Mouse (Mus musculus): ENCODE measurements at regions not wholly inside any gene's neighbourhood (a gene's known extent, or its start where the extent isn't known, plus 50 kb on each side); places are given as distances from the start of the nearest gene placed in this dataset.

DNA sequence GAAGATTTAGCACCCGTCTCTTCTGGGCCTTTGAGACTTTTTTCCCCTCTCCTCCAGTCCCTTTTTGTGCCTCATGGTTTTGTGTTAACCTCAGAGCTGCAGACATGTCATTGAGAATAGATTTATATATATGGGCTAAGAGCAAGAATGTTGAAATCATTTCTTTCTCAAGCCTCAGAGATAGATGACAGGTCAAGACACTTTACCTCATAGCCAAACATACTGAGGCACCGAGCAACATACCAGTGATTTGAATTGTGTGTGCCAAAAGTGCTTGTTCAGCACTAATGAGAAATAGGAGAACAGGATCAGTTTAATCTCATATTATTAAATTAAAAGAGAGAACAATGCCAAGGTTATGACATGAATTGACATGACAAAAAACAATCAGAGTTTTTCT lies 464.2 kb upstream of the Marcks start:
- no peak for DNase-seq

DNA sequence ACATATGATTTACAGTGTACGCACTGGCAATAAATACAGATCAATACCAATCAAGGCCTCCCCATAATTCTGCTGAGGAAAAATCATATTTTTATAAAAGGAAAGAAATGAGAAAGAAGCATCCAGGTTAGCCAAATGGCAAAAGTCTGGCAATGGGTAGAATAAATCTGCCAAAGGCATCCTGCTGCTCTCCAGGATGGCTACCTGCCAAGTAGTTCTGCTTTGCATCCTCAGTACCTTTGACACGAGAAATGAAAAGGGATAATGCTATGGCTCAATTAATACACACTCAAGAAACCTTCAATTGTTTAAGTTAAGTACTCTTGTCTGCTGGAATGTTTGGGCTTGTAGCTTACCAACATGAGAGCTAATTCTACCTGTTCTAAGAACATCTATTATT lies 451.2 kb upstream of the Marcks start:
- no peak for DNase-seq

DNA sequence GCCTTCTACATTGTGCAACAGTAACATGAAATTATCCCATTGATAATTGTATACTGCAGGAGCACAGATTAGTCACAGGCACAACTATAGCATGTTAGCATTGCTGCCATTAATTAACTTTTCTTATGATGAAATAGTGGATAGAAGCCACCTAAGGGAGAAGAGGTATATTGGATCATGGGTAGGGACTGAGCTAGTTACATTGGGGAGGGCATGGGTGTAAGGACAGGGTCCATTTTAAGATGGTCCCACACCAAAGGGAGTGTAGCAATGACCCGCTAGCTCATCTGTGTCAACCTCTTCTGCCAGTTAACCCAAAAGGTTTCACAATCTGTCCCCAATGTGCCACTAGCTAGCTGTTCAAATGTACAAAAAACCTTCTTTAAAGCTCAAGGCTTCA lies 450.3 kb upstream of the Marcks start:
- DNase-seq: no peak

DNA sequence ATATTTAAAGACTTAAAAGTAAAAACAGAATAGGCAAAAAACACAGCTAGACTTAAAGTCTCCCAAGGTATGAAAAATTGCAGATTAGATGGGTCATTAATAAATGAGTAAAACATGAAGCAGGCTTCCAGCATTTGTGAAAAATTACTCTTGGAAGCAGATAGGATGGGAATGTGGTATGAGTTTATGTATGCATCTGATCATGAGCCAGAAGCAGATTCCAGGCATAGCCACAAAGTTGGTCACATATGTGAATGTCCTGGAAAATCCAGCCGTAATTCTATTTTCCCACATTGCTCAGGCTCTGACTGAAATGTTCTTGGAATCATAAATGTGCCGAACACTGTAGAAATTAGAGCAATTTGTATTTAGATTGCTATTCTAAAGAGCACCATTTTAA lies 432.5 kb upstream of the Marcks start:
- no peak for DNase-seq

DNA sequence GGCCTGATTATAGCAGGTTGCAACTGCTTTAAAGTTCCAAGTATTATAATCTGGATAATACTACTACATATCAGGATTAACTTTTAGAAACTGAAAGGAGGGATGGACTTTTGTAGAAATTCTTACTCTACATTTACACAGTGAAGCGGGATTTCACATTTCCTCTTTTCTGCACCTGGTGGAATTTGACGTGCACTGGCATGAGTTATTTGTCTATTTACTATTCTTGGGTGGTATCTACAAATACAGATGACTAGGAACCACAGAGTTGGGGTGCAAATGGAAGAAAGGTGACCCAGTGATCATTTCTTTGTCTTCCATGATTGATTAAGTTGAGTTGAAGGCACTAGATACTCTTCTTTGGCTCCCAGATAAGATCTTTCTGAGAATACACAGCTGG lies 423.0 kb upstream of the Marcks start:
- no peak for DNase-seq

DNA sequence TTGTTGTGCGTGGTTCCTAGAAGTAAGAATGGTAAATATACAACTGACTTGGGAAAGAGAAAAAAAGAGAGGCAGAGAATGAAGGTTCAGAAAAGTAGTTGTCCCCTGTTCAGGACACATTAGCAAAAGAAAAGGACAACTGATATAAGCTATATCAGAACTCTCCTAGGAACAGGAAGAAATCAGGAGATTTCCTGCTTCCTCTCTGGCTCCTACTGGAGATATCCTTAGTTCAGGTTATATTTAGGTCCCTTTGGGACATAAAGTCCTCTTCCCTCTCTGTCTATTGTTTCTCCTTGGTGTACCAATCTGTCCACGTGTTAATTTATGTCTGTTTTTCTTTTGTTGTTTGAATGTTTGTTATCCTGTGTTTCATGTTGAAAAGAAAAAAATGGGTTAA lies 410.7 kb upstream of the Marcks start:
- no peak for DNase-seq

DNA sequence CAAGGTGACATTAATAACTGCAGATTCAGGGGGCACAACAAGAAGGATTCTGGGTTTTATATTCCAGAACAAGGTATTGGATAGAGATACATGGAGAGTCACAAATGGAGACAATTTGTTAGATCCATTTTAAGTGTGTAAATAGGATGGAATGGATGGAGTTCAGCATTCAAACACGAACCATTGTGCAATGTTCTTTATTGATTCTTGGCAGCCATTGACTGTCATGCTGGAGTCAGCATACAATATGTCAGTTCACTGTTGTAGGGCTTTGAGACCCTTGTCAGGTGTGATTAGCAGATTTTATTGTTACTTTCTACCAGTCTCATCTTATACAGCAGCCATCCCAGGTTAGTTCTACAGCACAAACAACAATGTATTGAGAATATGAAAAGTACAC lies 402.0 kb upstream of the Marcks start:
- DNase-seq: no peak

DNA sequence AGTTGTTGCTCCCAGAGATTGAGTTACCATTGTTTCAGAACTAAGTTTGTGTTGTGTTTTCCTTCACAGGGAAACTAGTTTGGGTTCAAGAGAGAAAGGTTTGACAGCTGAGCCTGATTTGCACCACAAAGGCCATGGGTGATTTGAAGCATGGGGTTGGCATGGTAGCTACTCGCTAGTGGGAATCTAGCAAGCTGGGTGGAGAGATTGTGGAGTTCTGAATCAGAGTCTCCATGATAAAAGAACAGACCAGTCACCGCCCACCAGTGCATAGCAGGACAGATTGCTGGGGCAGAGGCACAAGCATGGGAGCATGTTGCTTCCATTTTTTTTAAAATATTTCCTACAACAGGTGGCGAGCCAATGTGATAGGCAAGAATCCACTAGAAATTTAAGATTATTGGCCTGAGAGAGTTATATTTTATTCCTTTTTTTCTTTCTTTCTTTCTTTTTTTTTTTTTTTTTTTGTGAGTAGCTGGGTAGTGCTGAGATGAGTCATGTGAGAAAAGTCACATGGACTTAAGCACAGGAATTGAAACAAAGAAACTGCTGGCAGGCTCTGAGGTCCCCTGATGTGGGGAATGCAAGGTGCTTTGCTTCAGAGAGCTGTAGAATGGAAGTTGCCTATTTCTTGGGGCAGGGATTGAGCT lies 367.4 kb upstream of the Marcks start:
- no peak for DNase-seq

DNA sequence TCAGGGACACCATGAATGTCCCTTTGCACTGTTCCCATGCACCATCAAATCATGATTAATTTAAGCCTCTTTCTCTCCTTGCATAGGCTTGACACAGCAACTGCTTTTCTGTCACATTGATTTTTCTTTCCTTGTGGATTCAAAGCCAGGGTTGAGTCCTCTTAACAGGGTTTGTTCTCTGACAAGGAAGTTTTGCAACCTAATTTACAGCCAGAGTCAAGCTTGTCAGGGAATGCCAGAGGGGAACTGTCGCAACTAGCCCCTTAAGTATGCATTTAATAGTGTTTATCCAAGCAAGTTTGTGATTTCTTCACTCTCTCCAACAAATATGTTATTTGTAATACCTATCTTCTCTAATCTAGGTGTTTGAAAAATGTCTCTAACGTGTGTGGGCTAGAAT lies 365.7 kb upstream of the Marcks start:
- no peak for DNase-seq

DNA sequence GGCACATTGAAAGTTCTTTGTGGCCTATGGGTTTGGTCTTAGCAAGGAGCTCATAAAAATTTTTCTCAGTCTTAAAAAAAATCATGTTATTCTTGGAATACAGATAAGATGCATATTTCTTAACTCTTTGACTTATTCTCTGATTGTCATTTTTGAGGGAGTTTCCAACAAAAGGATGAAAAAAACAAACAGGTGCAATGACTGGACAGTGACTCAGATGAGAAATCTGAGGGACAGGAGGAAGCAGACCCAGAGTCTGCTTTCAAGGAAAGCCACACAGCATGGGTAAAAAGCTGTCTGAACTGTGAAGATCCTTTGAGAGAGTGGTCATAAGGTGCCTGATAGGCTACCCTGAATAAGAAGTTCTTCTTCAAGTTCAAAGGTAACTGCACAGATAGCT lies 363.8 kb upstream of the Marcks start:
- no peak for DNase-seq

DNA sequence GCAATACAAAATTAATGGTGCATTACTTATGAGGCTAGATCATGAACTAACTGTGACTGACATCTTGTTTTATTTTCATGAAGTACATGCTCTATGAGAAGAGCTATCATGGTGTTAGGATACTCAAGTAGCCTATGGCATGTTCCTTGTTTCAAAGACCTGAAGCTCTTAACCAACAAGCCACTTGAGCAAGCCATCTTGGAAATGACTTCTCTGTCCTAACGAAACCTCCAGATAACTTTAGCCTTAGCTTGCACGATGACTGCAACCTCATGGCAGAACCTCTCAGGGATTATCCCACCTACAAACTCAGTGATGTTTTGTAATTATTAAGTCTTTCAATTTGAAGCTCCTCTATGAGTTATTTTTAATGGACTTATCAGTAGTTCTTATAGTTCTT lies 362.3 kb upstream of the Marcks start:
- no peak for DNase-seq

DNA sequence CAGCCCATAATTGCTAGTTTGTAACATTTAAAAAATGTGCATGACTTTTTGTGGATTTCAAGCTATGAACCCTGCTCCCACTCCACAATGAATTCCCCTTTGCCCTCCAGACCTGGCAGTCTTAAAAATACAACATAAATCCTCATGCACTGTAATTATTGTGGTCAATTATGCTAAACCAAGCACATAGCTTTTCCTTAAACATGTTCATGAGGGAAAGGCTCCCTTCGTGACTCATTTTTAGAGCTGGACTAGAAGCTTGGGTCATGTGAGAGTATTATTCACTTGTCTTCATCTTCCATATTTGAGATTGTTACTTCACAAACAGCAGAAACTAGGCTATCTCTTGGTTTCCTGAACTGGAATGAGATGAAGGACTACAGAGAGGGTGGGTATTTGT lies 356.7 kb upstream of the Marcks start:
- no peak for DNase-seq

DNA sequence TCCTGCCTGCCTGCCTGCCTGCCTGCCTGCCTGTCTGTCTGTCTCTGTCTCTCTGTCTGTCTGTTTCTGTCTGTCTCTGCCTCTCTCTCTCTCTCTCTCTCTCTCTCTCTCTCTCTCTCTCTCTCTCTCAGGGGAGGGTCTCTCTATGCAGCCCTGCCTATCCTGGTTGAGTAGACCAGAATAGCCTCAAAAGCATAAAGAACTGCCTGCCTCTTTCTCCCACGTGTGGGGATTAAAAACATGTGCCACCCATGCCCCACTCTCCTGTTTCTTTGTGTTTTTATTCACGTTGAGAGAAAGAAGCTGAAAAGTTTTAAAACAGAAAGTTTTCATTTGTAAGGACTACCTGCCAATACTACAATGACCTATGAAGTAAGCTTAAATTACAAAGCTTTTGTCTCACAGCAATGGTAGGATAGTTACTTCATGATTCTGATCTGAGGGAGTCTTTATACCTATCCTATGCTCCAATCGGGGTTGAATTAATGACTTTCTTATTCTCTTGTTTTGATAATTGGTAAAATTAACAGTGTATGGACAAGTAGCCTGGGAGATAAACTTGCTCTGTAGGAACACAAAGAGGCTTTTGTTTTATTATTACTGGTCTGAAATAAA lies 355.9 kb upstream of the Marcks start:
- no peak for DNase-seq

DNA sequence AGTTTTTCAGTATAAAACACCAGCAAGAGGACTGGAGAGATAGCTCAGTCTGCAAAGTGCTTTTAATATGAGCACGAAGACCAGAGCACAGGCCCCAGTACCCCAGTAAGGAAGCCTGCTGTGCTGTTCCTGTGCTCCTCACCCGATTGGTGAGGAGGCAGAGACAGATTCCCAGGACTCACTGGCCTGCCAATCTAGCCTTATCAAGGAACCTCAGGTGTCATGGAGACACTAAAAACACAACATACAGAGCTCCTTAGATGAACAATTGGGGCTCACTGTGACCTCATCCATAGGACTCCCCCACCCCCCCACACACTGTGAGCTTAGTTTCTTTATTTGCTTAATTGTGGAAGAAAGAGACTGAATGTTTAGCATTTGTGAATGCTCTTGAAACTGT lies 355.4 kb upstream of the Marcks start:
- DNase-seq: no peak

DNA sequence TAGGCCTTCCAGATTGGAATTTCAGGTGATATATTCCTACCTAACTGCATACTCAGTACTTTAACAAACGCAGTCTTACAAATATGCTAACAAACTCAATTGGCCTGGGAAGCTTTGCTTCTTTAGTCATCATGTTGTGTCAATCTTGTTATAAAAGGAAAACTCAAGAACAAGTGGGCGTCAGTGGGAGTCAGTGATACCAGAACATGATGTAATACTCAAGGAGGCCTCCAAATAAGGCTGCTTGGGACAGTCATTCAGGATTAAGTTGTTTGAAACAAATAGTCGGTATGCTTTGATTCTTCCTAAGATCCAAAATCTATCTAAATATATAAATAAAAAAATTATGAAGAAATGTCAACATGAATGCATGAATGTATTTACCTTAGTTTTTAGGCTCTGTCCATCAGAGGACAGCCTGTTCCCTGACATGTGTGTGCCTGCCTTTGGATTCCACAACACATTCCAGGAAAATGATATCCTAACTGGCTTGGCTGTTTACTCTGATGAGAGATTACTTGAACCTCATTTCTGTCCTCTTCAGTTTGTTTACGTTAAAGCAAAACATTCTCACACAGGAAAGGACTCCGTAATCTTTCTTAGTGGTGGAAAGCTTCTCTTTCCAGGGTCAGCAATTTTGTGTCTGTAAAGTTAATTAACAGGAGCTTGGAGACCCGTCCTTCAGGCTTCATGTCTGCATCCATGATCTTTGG lies 345.7 kb upstream of the Marcks start:
- no peak for DNase-seq

DNA sequence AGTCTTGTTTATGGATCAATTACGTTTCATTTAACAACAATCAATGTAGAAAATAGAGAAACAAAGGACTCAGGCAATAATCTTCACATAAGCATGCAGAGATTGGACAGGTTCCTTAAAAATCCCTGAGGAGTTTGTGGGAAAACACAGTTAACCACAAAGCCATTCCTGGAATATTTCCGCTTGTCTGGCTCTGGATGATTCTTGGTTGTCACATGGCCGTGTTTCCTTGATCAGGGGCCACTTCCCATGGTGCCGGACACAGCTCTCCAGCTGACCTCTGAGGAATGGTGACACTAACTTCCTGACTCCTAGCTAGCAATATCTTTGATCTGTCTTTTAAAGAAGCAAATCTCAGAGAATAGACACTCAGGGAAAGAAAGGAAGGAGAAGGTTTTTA lies 344.8 kb upstream of the Marcks start:
- no peak for DNase-seq

DNA sequence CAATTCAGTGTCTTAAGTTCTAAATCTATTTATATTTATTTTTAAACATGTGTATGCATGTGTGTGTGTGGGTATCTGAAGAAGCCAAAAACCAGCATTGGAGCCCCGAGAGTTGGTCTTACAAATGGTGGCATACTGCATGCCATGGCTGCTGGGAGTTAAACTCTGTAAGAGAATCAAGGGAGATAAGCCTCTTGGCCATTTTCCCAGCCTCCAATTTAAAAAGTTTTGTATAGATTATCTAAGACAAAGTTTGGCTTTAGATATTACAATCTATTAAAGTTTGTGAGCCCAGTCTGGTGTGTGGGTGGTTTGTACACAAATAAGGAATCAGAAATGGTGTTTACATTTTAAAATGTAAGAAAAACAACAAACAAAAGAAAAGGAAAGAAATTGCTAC lies 343.2 kb upstream of the Marcks start:
- no peak for DNase-seq

DNA sequence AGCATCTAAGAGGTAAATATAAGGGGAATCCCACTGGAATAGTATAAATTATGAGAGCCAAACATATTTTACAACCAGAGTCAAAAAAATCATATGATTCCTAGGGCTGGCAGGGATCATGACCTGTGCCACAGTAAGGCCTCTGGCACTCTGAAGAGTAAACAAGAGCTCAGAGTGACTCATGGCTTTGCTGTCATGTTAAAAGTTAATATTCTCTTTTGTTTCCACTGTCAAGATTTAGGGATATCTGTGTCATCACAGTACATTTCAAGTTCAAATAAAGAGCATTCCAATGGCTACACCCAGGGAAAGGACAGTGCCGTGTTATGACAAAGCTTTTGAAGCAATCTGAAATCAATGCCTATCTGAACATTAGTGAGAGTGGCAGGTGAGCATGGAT lies 341.6 kb upstream of the Marcks start:
- no peak for DNase-seq

DNA sequence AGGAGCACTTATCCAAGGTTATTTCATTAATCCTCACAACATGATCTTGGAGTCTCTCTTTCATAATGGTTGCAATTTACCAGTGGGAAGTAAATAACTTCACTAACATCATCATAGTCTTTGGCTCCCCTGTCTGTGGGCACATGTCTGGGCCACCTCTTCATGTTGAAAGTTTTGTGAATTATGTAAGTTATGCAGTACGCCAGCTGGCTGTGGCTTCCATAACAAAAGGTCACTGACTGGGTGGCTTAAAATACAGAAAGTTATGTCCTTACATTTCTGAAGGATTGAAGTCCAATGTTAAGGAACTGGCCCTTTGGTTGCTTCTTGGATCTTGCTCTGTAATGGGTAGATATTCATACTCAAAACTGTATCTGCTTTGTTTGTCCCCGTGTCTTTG lies 339.4 kb upstream of the Marcks start:
- no peak for DNase-seq

DNA sequence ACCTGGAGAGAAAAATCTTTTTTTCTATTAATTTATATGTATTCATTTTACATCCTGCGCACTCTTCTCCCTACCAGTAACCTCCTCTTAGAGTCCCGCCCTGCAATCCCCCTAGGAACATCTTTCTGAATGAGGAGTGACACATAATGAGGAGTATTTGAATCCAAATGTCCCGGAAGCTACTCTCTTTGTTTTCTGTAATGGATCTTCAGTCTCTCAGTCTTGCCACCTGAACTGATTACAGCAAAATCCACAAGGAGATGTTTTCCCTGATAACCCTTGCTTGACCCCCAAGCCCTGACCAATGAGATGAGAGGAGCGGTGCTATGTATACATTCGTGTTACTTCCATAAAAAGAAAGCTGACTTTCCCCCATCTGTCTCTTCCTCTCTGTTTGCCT lies 334.4 kb upstream of the Marcks start:
- DNase-seq: no peak

DNA sequence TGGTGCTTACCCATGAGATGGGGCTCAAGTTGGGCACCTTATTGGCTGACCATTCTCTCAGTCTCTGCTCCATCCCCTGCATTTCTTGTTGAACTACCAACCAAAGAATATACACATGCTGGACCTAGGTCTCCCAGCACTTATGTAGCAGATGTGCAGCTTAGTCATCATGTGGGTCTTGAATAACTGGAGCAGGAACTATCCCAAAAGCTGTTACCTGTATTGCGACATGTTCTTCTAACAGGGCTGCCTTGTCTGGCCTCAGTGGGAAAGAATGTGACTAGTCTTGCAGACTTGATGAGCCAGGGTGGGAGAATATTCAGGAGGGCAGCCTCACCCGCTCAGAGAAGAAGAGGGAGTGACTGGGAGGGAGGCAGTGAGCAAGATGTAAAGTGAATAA lies 318.7 kb upstream of the Marcks start:
- no peak for DNase-seq

DNA sequence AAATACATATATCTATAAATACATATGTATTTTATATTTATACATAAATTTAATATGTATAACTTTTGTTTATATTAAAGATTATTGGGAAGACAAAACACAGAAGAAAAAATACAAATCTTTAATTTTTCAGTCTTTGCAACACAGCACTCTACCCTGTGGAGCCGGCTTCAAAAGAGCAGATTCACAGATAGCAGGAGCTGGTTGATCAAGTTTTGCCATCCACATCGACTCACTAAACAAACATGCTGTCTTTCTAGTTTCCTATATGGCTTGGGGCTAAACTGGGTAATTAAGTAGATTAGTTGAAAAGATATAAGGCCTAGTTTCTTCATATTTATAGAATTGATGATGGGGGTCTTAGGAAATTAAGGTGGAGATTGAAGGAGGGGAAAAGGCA lies 311.2 kb upstream of the Marcks start:
- no peak for DNase-seq

DNA sequence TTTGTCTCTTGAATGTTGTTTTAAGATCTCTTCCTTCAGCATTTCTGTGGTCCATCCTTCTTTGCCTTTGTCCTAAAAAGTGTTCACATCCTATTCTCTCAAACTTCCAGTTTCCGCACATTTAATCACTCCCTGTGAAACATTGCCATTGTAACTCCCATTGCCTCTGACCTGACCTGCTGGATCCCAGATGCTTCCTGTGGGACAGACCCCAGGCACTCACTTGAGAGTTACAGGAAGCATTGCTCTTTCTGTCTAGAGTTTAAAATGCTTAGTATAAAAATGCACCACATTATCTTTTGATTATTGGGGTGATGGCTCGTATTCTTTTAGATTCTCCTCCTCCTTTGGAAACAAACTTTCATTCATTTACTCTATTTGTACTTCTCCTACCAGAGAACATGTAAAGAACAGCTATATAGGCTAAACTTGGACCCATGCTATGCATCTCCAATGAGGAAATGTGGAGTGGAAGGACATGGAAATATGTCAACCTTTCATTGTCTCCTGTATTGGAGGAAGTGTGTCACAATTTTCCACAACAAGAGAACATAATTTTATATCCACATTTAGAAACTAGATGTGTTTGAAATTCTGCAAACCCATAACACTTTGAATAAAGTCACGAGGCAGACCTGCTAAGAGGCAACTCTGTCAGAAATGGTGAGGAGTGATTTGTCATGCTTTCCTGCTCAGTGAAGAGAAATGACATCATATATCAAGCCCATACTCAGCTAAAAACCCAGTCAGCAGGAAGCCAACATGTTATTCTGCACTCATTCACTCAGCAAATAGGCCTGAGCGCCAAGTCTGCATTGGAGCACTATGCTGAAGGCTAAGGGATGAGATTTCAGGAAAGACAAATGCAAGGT lies 308.8 kb upstream of the Marcks start:
- no peak for DNase-seq

Measured in gastrocnemius, postnatal 10 days (tissue).